Mouse (Mus musculus) intestine, postnatal 0 days (tissue): ENCODE results near the gene Crim1. TPM values are rescaled to one million over a fixed set of nuclear protein-coding genes. Genes with fewer than 3 reads are reported as not detected.

Experiments used
- ATAC-seq: fragments of 200-750 bp; cut with Nextera tagmentation; 2 replicates; pipeline ENCODE4 v1.8.0; 2017; ENCODE audit warnings: mild to moderate bottlenecking, moderate TSS enrichment, moderate library complexity
- H3K27ac ChIP-seq: fragments of 300-500 bp; sonication (generic); 2 replicates; pipeline ENCODE4 v1.5.1; 2014; ENCODE audit warnings: mild to moderate bottlenecking, low read depth, low read length, moderate library complexity
- H3K27me3 ChIP-seq: fragments of 300-500 bp; sonication (generic); replicated peaks from 2 replicates; pipeline ENCODE4 v1.6.1; 2014; ENCODE audit warnings: low read length, mixed read lengths; ENCODE audit not compliant: control insufficient read depth, insufficient read depth
- H3K36me3 ChIP-seq: fragments of 300-500 bp; sonication (generic); 2 replicates; pipeline ENCODE4 v1.6.1; 2014; ENCODE audit warnings: mild to moderate bottlenecking, moderate library complexity; ENCODE audit not compliant: control insufficient read depth, insufficient read depth
- H3K4me1 ChIP-seq: fragments of 300-500 bp; sonication (generic); replicated peaks from 2 replicates; pipeline ENCODE4 v1.6.1; 2014; ENCODE audit warnings: antibody characterized with exemption, low read length, mixed read lengths; ENCODE audit not compliant: control insufficient read depth, insufficient read depth
- H3K4me2 ChIP-seq: fragments of 300-500 bp; sonication (generic); replicated peaks from 2 replicates; pipeline ENCODE4 v1.6.1; 2014; ENCODE audit warnings: low read depth, mild to moderate bottlenecking, moderate library complexity
- H3K4me3 ChIP-seq: fragments of 300-500 bp; sonication (generic); 2 replicates; pipeline ENCODE4 v1.5.1; 2014; ENCODE audit warnings: low read depth, low read length
- H3K9ac ChIP-seq: fragments of 300-500 bp; sonication (generic); 2 replicates; pipeline ENCODE4 v1.6.1; 2014; ENCODE audit warnings: mild to moderate bottlenecking, low read depth, low read length
- H3K9me3 ChIP-seq: fragments of 300-500 bp; sonication (generic); 2 replicates; pipeline ENCODE4 v1.6.1; 2016; ENCODE audit warnings: mixed run types; ENCODE audit not compliant: control insufficient read depth
- CTCF ChIP-seq: sonication (generic); IDR thresholded peaks from 2 replicates; pipeline ENCODE4 v1.5.1; 2016; ENCODE audit warnings: low read depth, mild to moderate bottlenecking, control low read depth, antibody characterized with exemption, moderate library complexity
- WGBS: fragments of 180-500 bp; shearing (Covaris S2); extraction: QIAGEN DNeasy Blood & Tissue Kit; methylation state at CpG from one replicate; pipeline ENCODE4 v1.1.7; 2014; 5-methylcytosine and 5-hydroxymethylcytosine counted together
- polyA plus RNA-seq: library from polyadenylated mRNA; unstranded; fragments of >200 nt; fragmentation: Nextera tagmentation; extraction: Ambion mirVana; gene quantifications from 2 replicates; pipeline ENCODE4 v1.2.1, GENCODE M21; 2015

Gene Crim1
- polyA plus RNA-seq, 1 experiment from 2014 or later, result 7.7 TPM

DNA sequence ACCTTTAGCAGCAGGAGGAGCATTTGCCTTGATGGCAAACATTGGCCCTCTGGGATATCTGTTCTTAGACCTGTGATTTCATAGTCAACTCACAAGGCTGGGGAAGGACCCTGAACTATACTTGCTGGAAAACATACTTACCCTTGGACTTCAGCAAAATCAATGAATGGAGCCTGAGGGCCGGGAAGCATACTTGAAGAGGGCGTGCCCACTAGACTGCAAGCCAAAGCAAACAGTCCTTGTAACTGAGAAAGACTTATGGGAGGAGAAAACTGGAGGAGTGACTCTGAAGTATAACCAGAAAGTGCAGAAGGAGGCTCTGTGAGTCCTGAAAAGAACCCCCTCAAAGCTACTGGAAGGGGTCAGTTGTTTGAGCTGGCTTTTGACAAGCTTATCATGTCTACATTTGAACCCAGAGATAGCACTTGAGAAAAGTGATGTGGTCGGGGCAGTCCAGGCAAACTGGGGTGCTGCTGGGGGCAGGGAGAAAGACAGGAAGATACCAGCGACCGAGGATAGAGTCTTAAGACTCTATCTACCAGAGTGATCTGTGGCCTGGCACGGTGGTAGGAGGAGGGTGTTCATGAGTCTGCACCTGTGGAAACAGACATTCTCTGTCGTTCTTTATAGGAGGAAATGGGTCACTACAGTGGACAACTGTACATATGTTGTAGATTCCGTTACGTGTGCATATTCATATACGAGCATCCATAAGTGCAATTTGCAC is 18.6 kb downstream of the Crim1 start:
- peak overlapping the region; percentile 57 for H3K27ac ChIP-seq
- peaks cover 30% of the 10 kb centered on the region for H3K4me1 ChIP-seq
- 56% methylated on average over 10 of the region's 10 CpGs for WGBS
- no peak overlapping the region for H3K9ac ChIP-seq
- H3K36me3 ChIP-seq, result no peaks in the 10 kb centered on the region
- H3K4me3 ChIP-seq, result no peak overlapping the region
- peak; percentile 87 for ATAC-seq
- peak overlapping the region; percentile 41 for H3K4me2 ChIP-seq
- no peaks in the 10 kb centered on the region for H3K9me3 ChIP-seq
- no peak for TF ChIP-seq CTCF
- no peaks in the 10 kb centered on the region for H3K27me3 ChIP-seq

DNA sequence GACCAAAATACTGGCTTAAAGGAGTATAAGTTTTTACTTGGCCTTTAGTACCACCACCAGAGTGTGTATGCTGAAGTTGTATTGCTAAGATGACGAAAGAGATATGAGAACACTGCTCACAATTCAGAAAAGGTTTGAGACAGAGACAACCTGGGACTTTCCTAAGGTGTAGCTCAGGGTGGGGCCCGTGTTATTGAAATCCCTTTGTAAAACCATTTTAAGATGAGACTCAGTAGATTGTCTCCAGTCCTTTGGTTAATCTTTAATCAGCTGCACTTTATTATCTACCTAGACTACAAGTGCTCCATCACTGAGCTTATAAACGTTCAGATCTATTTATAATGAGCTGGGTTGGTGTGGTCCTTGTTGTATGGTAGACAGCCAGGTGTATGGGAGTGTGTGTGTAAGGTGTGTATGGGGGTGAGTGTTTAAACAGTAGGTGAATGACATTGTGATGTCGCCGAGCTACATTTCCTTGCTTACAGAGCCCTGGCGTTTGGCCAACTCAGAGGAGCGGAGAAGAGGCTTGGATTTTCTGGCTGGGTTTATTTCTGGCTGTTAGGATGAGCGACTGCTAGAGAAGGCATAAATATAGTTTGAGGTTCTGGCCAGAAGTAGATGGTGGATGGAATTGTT is 21.1 kb downstream of the Crim1 start:
- no peaks in the 10 kb centered on the region for H3K27me3 ChIP-seq
- TF ChIP-seq CTCF, result no peak
- H3K4me2 ChIP-seq, result peak overlapping the region; percentile 38
- no peak overlapping the region for H3K27ac ChIP-seq
- peaks cover 32% of the 10 kb centered on the region for H3K4me1 ChIP-seq
- ATAC-seq, result peak; percentile 29; the same call in 1 of the 2 replicates
- peak overlapping the region; percentile 12; the same call in 1 of the 2 replicates for H3K4me3 ChIP-seq
- H3K36me3 ChIP-seq, result no peaks in the 10 kb centered on the region
- H3K9ac ChIP-seq, result no peak overlapping the region
- 12% methylated on average over 8 of the region's 8 CpGs for WGBS
- no peaks in the 10 kb centered on the region for H3K9me3 ChIP-seq

DNA sequence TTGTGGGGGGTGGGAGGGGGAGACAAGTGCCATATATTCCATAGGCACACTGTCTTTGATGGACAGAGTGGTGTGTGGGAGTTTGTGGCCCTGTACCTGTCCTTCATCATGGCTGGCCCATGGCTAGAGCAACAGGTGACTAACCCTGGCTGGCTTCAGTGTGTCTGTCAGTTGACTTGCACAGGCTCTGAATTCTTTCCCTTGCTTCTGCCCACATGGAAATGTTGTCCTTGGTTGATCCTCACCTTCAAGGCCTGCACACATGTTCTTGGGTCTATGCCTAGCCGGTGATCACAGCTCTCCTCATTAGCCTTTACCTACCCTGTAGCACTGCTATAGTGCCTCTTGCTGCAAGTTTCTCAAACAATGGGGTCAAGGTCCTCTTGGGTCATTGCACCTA is 21.8 kb downstream of the Crim1 start:
- Histone ChIP-seq H3K4me2 (peak overlapping the region; percentile 38; the same call in 1 of the 2 replicates), H3K36me3 (no peaks in the 10 kb centered on the region), H3K27me3 (no peaks in the 10 kb centered on the region), H3K27ac (no peak overlapping the region), H3K9ac (no peak overlapping the region), H3K9me3 (no peaks in the 10 kb centered on the region), H3K4me3 (no peak overlapping the region), H3K4me1 (peaks cover 32% of the 10 kb centered on the region)
- no peak for TF ChIP-seq CTCF
- no peak for ATAC-seq
- 51% methylated on average over 1 of the region's 1 CpGs for WGBS

DNA sequence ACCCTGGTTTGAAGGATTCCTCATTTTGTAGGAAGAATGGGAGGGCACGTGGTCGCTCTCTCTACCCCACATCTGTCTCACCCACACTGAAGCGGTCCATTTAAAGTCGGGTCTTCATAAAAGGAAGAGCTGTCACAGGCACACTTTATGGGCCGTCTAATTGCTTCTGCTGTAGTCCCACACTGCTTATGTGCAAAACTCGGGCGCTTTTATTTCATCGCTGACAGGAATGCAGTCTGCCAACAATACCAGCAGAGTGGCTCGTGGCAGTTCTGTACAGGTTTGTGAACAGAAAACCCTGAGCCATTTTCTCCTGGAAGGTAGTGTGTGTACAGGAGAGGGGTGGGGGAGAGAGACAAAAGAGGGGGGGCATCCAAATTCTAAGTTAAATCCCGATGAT is 23.9 kb downstream of the Crim1 start:
- Histone ChIP-seq H3K9me3 (no peaks in the 10 kb centered on the region), H3K27me3 (no peaks in the 10 kb centered on the region), H3K4me1 (peaks cover 21% of the 10 kb centered on the region; the same call in 1 of the 2 replicates), H3K27ac (no peak overlapping the region), H3K4me3 (no peak overlapping the region), H3K36me3 (no peaks in the 10 kb centered on the region), H3K4me2 (no peak overlapping the region), H3K9ac (no peak overlapping the region)
- WGBS, result 43% methylated on average over 10 of the region's 10 CpGs
- ATAC-seq, result no peak
- no peak for TF ChIP-seq CTCF

DNA sequence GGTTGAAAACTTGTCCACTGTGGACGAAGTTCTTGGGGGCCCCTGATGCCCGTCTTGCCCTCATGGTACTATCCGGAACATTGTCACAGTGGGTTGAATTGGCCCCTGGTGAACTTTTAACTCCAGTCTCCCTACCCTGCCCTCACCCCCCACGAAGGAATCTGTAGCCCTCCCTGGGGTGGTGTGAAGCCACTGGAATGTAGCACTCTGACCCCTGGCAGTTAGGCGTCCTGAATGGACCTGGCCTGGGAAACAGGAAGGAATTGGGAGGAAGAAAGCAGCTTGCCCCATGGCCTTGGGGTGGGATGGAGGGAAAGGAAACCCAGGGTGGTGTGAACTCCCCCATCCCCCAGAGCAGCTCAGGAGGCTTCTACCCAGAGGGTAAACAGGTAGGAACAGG is 25.5 kb downstream of the Crim1 start:
- H3K4me1 ChIP-seq, result peaks cover 16% of the 10 kb centered on the region; the same call in 1 of the 2 replicates
- TF ChIP-seq CTCF, result no peak
- ATAC-seq, result no peak
- no peak overlapping the region for H3K4me2 ChIP-seq
- WGBS, result 60% methylated on average over 5 of the region's 5 CpGs
- no peaks in the 10 kb centered on the region for H3K27me3 ChIP-seq
- H3K36me3 ChIP-seq, result no peaks in the 10 kb centered on the region
- no peak overlapping the region for H3K9ac ChIP-seq
- H3K4me3 ChIP-seq, result no peak overlapping the region
- H3K27ac ChIP-seq, result no peak overlapping the region
- no peaks in the 10 kb centered on the region for H3K9me3 ChIP-seq

DNA sequence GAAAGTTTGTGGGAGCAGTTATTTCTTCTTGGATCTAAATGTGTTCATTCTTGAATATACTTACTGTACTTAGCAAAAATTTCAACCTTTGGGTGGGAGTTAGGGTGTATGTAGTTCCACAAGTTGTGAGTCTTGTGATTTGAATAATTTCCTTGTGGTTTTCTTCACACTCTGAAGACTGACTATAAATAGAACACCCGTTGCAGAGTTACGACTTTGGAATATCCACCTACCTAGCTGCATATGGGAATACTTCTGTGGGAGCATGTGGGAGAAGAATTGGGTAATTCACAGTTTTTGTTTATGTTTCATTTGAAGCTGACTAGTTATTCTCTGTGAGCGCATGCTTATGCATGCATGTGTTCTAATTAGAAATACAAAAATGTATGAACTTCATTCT is 27.2 kb downstream of the Crim1 start:
- H3K4me2 ChIP-seq, result no peak overlapping the region
- H3K27me3 ChIP-seq, result no peaks in the 10 kb centered on the region
- H3K27ac ChIP-seq, result no peak overlapping the region
- H3K36me3 ChIP-seq, result no peaks in the 10 kb centered on the region
- peaks cover 6% of the 10 kb centered on the region; the same call in 1 of the 2 replicates for H3K4me1 ChIP-seq
- H3K9me3 ChIP-seq, result no peaks in the 10 kb centered on the region
- no peak overlapping the region for H3K9ac ChIP-seq
- TF ChIP-seq CTCF, result no peak
- WGBS, result 66% methylated on average over 3 of the region's 3 CpGs
- H3K4me3 ChIP-seq, result no peak overlapping the region
- ATAC-seq, result no peak
